Mouse (Mus musculus) MEL (cell line): ENCODE results near the gene Ndufb3. TPM values are rescaled to one million over a fixed set of nuclear protein-coding genes. Genes with fewer than 3 reads are reported as not detected.
A peak's percentile ranks its signal among the peaks of the same experiment; 100 is the strongest.

Experiments
- DNase-seq: peaks from one replicate; pipeline ENCODE4 v3.0.0; 2011; ENCODE audit warnings: low read depth, low spot score
- H3K27ac ChIP-seq: 2 replicates; pipeline ENCODE4 v1.5.1; 2012; ENCODE audit warnings: low read depth, mild to moderate bottlenecking, control low read depth, low read length, moderate library complexity; ENCODE audit not compliant: control insufficient read depth
- H3K27me3 ChIP-seq, 2 experiments: fragments of 150-350 bp in 1 of 2; sonication (generic) in 1 of 2; 2 replicates each; pipeline ENCODE4 v1.6.1; 2012; ENCODE audit warnings: low read length in 2 of 2, mild to moderate bottlenecking in 2 of 2, improper control_type of control experiment in 1 of 2, moderate library complexity in 1 of 2; ENCODE audit not compliant: insufficient read depth in 2 of 2, control insufficient read depth in 1 of 2
- H3K36me3 ChIP-seq, 2 experiments: 2 replicates each; pipeline ENCODE4 v1.6.1; 2012 to 2014; ENCODE audit warnings: low read length in 2 of 2, improper control_type of control experiment in 1 of 2, inconsistent platforms in 1 of 2, mild to moderate bottlenecking in 1 of 2; ENCODE audit not compliant: insufficient read depth in 2 of 2, control insufficient read depth in 1 of 2
- H3K4me1 ChIP-seq, 2 experiments: fragments of 150-350 bp in 1 of 2; sonication (generic) in 1 of 2; 2 replicates each; pipeline ENCODE4 v1.6.1; 2012; ENCODE audit warnings: low read length in 2 of 2, improper control_type of control experiment in 1 of 2, mild to moderate bottlenecking in 1 of 2; ENCODE audit not compliant: insufficient read depth in 2 of 2, control insufficient read depth in 1 of 2
- H3K4me3 ChIP-seq, 2 experiments: fragments of 150-350 bp in 1 of 2; sonication (generic) in 1 of 2; 2 replicates each; pipeline ENCODE4 v1.5.1; 2012; ENCODE audit warnings: low read depth in 2 of 2, low read length in 2 of 2, mild to moderate bottlenecking in 2 of 2, moderate library complexity in 2 of 2, control low read depth in 1 of 2, improper control_type of control experiment in 1 of 2; ENCODE audit not compliant: control insufficient read depth in 1 of 2, insufficient read depth in 1 of 2
- H3K79me2 ChIP-seq: 2 replicates; pipeline ENCODE4 v1.6.1; 2012; ENCODE audit warnings: mild to moderate bottlenecking, low read length, moderate library complexity; ENCODE audit not compliant: control insufficient read depth, poor library complexity, insufficient read depth
- H3K9ac ChIP-seq: 2 replicates; pipeline ENCODE4 v1.6.1; 2012; ENCODE audit warnings: low read depth, mild to moderate bottlenecking, control low read depth, low read length, moderate library complexity; ENCODE audit not compliant: control insufficient read depth, poor library complexity, severe bottlenecking
- H3K9me3 ChIP-seq: fragments of 150-350 bp; sonication (generic); replicated peaks from 2 replicates; pipeline ENCODE4 v1.6.1; 2012; ENCODE audit warnings: mild to moderate bottlenecking, low read length, improper control_type of control experiment, moderate library complexity; ENCODE audit not compliant: insufficient read depth
- BHLHE40 ChIP-seq: IDR thresholded peaks from 2 replicates; pipeline ENCODE4 v1.6.1; 2012; ENCODE audit warnings: low read depth, mild to moderate bottlenecking, inconsistent platforms, low read length, improper control_type of control experiment, borderline replicate concordance
- CHD2 ChIP-seq: IDR thresholded peaks from 2 replicates; pipeline ENCODE4 v1.6.1; 2011; ENCODE audit warnings: low read length, improper control_type of control experiment
- EP300 ChIP-seq, 2 experiments: IDR thresholded peaks; 2 replicates each; pipeline ENCODE4 v1.6.1; 2011; ENCODE audit warnings: improper control_type of control experiment in 2 of 2, low read length in 2 of 2, low read depth in 1 of 2, mild to moderate bottlenecking in 1 of 2
- ETS1 ChIP-seq: IDR thresholded peaks from 2 replicates; pipeline ENCODE4 v1.6.1; 2012; ENCODE audit warnings: low read depth, mild to moderate bottlenecking, inconsistent platforms, low read length, improper control_type of control experiment, moderate library complexity
- GABPA ChIP-seq: IDR thresholded peaks from 2 replicates; pipeline ENCODE4 v1.6.1; 2012; ENCODE audit warnings: low read depth, mild to moderate bottlenecking, inconsistent platforms, low read length, improper control_type of control experiment, moderate library complexity
- GATA1 ChIP-seq: IDR thresholded peaks from 2 replicates; pipeline ENCODE4 v1.6.1; 2011; ENCODE audit warnings: low read depth, low read length, improper control_type of control experiment
- JUND ChIP-seq: IDR thresholded peaks from 2 replicates; pipeline ENCODE4 v1.6.1; 2011; ENCODE audit warnings: low read depth, mild to moderate bottlenecking, improper control_type of control experiment, low read length
- KAT2A ChIP-seq: conservative IDR thresholded peaks from 2 replicates; pipeline ENCODE4 v1.6.1; 2012; ENCODE audit warnings: low read depth, low read length, improper control_type of control experiment, inconsistent platforms
- MAFK ChIP-seq: IDR thresholded peaks from 2 replicates; pipeline ENCODE4 v1.6.1; 2011; ENCODE audit warnings: low read depth, mild to moderate bottlenecking, low read length, improper control_type of control experiment, borderline replicate concordance
- MAZ ChIP-seq: IDR thresholded peaks from 2 replicates; pipeline ENCODE4 v1.6.1; 2012; ENCODE audit warnings: low read depth, mild to moderate bottlenecking, inconsistent platforms, low read length, improper control_type of control experiment
- MYB ChIP-seq: IDR thresholded peaks from 2 replicates; pipeline ENCODE4 v1.6.1; 2011; ENCODE audit warnings: mild to moderate bottlenecking, low read depth, low read length, improper control_type of control experiment
- MYC ChIP-seq: IDR thresholded peaks from 2 replicates; pipeline ENCODE4 v1.6.1; 2011; ENCODE audit warnings: low read depth, mild to moderate bottlenecking, low read length, improper control_type of control experiment, moderate library complexity
- NELFE ChIP-seq: IDR thresholded peaks from 2 replicates; pipeline ENCODE4 v1.6.1; 2011; ENCODE audit warnings: low read depth, low read length, improper control_type of control experiment
- POLR2AphosphoS2 ChIP-seq: IDR thresholded peaks from 2 replicates; pipeline ENCODE4 v1.6.1; 2011; ENCODE audit warnings: low read length, improper control_type of control experiment
- RCOR1 ChIP-seq: IDR thresholded peaks from 2 replicates; pipeline ENCODE4 v1.6.1; 2012; ENCODE audit warnings: low read depth, mild to moderate bottlenecking, inconsistent platforms, low read length, improper control_type of control experiment
- SIN3A ChIP-seq: IDR thresholded peaks from 2 replicates; pipeline ENCODE4 v1.6.1; 2012; ENCODE audit warnings: low read length, improper control_type of control experiment, inconsistent platforms
- USF1 ChIP-seq: IDR thresholded peaks from 2 replicates; pipeline ENCODE4 v1.6.1; 2014; ENCODE audit warnings: low read depth, mild to moderate bottlenecking, inconsistent platforms, low read length, improper control_type of control experiment, moderate library complexity
- USF2 ChIP-seq, 2 experiments: IDR thresholded peaks; 2 replicates each; pipeline ENCODE4 v1.6.1; 2011 to 2012; ENCODE audit warnings: improper control_type of control experiment in 2 of 2, low read length in 2 of 2, borderline replicate concordance in 1 of 2, inconsistent platforms in 1 of 2, low read depth in 1 of 2, mild to moderate bottlenecking in 1 of 2; ENCODE audit not compliant: insufficient read depth in 1 of 2
- ZNF384 ChIP-seq: IDR thresholded peaks from 2 replicates; pipeline ENCODE4 v1.6.1; 2012; ENCODE audit warnings: low read depth, mild to moderate bottlenecking, inconsistent platforms, low read length, improper control_type of control experiment
- polyA plus RNA-seq, 2 experiments: library from polyadenylated mRNA; stranded (reverse) in 1 of 2; unstranded in 1 of 2; fragments of >175 nt in 1 of 2; fragments of >200 nt in 1 of 2; gene quantifications; 2 replicates each; pipeline versions ENCODE4 v1.2.1 to v1.2.4; 2012; ENCODE audit warnings: low replicate concordance in 2 of 2, low read depth in 1 of 2; ENCODE audit not compliant: insufficient read length in 2 of 2, insufficient read depth in 1 of 2, missing spikeins in 1 of 2
- total RNA-seq: library from RNA; depleted of rRNA; stranded (reverse); fragments of 300-350 nt; gene quantifications from 2 replicates; pipeline ENCODE4 v1.2.3, GENCODE M21; 2012

Ndufb3 gene
- total and polyA plus RNA-seq, 3 experiments = 98.3 to 172 TPM; not detected in 1

- peaks cover 5 to 18% of the 10 kb centered on the region in 2 experiments for H3K4me1 ChIP-seq
- no peak overlapping the region for H3K4me3 ChIP-seq
- H3K9ac ChIP-seq = no peak overlapping the region
- no peaks in the 10 kb centered on the region for H3K79me2 ChIP-seq
- no peaks in the 10 kb centered on the region for H3K9me3 ChIP-seq
- peaks cover 0 to 16% of the 10 kb centered on the region in 2 experiments; a peak in 2 of 4 replicates for H3K36me3 ChIP-seq
- DNase-seq = peak; percentile 57
- H3K27ac ChIP-seq = no peak overlapping the region
- TF ChIP-seq MAZ (no peak), NELFE (no peak), JUND (no peak)
- no peaks in the 10 kb centered on the region; a peak in 1 of 4 replicates for H3K27me3 ChIP-seq
These were observed 30.0 kb downstream of the Ndufb3 start for GRCm38 (mm10) chr1:58616176-58616575.

- Histone ChIP-seq H3K27ac (no peak overlapping the region), H3K4me3 (no peak overlapping the region)
- no peak for TF ChIP-seq CHD2
- TF ChIP-seq POLR2AphosphoS2 = no peak
- no peak for TF ChIP-seq USF1
- TF ChIP-seq, all 39 proteins: peak for 0
- no peak for DNase-seq
- peaks cover 5 to 18% of the 10 kb centered on the region in 2 experiments for H3K4me1 ChIP-seq
- no peaks in the 10 kb centered on the region; a peak in 2 of 4 replicates for H3K27me3 ChIP-seq
- no peaks in the 10 kb centered on the region for H3K9me3 ChIP-seq
- H3K79me2 ChIP-seq = no peaks in the 10 kb centered on the region
- H3K9ac ChIP-seq = no peak overlapping the region
- peaks cover 0 to 16% of the 10 kb centered on the region in 2 experiments; a peak in 2 of 4 replicates for H3K36me3 ChIP-seq
These were observed 30.9 kb downstream of the Ndufb3 start for GRCm38 (mm10) chr1:58617076-58617475.

- Histone ChIP-seq H3K27ac (no peak overlapping the region), H3K36me3 (peaks cover 0 to 16% of the 10 kb centered on the region in 2 experiments; a peak in 2 of 4 replicates), H3K9ac (no peak overlapping the region), H3K4me1 (peaks cover 5 to 18% of the 10 kb centered on the region in 2 experiments), H3K79me2 (no peaks in the 10 kb centered on the region), H3K9me3 (no peaks in the 10 kb centered on the region), H3K27me3 (peaks cover 2% of the 10 kb centered on the region in 2 experiments; a peak in 2 of 4 replicates), H3K4me3 (no peak overlapping the region)
- TF ChIP-seq EP300 (IDR thresholded peaks at IDR 0.05; ENCODE audit: low read depth in 1 of 2, low read length in 2 of 2) (peak; percentile 56 to 86; a peak in 3 of 4 replicates), USF2 (IDR thresholded peaks at IDR 0.05; ENCODE audit: borderline replicate concordance in 1 of 2, insufficient read depth in 1 of 2, low read depth in 1 of 2, low read length in 2 of 2) (no peak), JUND (no peak), MAFK (no peak), GATA1 (peak; percentile 84), ETS1 (peak; percentile 48; the same call in 1 of the 2 replicates), ZNF384 (no peak), KAT2A (no peak), RCOR1 (peak; percentile 62), SIN3A (peak; percentile 40), MYC (peak; percentile 73; the same call in 1 of the 2 replicates), BHLHE40 (0 out of 2 replicates have a peak, but pooled peaks have one; percentile 28), GABPA (no peak), MYB (no peak), CHD2 (no peak)
- peak; percentile 75 for DNase-seq
These were observed 31.9 kb downstream of the Ndufb3 start for GRCm38 (mm10) chr1:58617978-58618668.
